Mouse (Mus musculus): ENCODE data around the gene Lmnb2. TPM values are rescaled to one million over a fixed set of nuclear protein-coding genes. Genes with fewer than 3 reads are reported as not detected.

Lmnb2 gene
- polyA plus RNA-seq, 1 experiment from 2014 or later: 6.9 TPM

DNA sequence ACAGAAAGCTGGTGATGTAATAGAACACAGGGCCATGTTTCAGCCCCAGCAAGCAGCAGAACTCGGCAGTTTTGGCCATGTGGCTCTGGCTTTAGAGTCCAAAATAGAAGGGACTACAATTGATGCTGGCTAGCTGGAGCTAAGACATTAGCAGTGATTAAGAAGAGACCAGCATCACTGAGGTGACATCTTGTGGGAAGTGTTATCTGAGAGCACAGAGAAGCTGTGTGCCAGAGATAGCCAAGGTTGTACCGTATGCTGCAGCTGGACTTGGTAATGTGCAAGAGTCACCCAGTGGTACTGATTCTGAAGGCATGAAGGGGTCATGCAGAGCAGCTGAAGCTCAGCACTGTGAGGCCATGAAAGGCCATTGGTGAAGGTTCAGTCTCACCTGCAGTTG lies 2.8 kb downstream of the Lmnb2 start:
- no peak overlapping the region for H3K4me3 ChIP-seq (ENCODE audit: low read depth, low read length)
- 64% methylated on average over 2 of the region's 2 CpGs for WGBS
- TF ChIP-seq CTCF (IDR thresholded peaks at IDR 0.05) (no peak), EP300 (IDR thresholded peaks at IDR 0.05) (no peak)

DNA sequence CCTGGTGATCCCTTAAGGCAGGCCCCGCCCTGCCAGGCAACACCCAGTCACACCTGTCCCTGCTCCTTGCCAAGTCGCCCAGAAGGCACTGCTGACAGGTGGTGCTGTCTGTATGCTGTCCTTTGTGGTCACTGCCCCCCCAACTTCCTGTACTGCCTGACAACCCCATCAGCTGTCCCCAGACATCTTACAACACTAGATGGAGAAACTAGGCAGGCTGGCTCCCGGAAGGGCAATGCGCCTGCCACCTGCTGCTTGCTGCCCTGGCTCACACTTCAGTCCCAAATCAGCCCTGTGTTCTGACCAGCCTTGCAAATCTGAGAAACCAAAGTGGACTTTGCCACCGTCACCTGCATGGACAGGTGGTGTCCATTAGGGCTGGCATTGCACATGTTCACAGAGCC lies 3.8 kb downstream of the Lmnb2 start:
- WGBS: 77% methylated on average over 5 of the region's 5 CpGs
- no peak for DNase-seq (ENCODE audit: low spot score)
- no peak overlapping the region for H3K9ac ChIP-seq (replicated peaks; ENCODE audit: low read depth)
- H3K4me2 ChIP-seq (replicated peaks; ENCODE audit: low read depth, low read length): no peak overlapping the region
- H3K4me1 ChIP-seq (ENCODE audit: insufficient read depth, low read depth, low read length): peaks cover 4% of the 10 kb centered on the region; the same call in 1 of the 2 replicates
- no peaks in the 10 kb centered on the region for H3K36me3 ChIP-seq (ENCODE audit: insufficient read depth, low read length)
- H3K27ac ChIP-seq (ENCODE audit: low read length): no peak overlapping the region
- H3K27me3 ChIP-seq (replicated peaks; ENCODE audit: insufficient read depth, low read length): no peaks in the 10 kb centered on the region
- no peak for ATAC-seq
- H3K9me3 ChIP-seq (ENCODE audit: low read length): no peaks in the 10 kb centered on the region
- TF ChIP-seq CTCF (IDR thresholded peaks at IDR 0.05): no peak
- TF ChIP-seq EP300 (IDR thresholded peaks at IDR 0.05): no peak
- H3K4me3 ChIP-seq (ENCODE audit: low read depth, low read length): no peak overlapping the region

More for the DNA sequence above, 2.8 kb downstream of the Lmnb2 start:
- no peak overlapping the region for H3K9ac ChIP-seq (replicated peaks; ENCODE audit: low read depth)
- no peak overlapping the region for H3K4me2 ChIP-seq (replicated peaks; ENCODE audit: low read depth, low read length)
- H3K27me3 ChIP-seq (replicated peaks; ENCODE audit: insufficient read depth, low read length): no peaks in the 10 kb centered on the region
- H3K27ac ChIP-seq (ENCODE audit: low read length): no peak overlapping the region
- no peaks in the 10 kb centered on the region for H3K36me3 ChIP-seq (ENCODE audit: insufficient read depth, low read length)
- no peaks in the 10 kb centered on the region for H3K9me3 ChIP-seq (ENCODE audit: low read length)
- no peak for DNase-seq (ENCODE audit: low spot score)
- peaks cover 4% of the 10 kb centered on the region; the same call in 1 of the 2 replicates for H3K4me1 ChIP-seq (ENCODE audit: insufficient read depth, low read depth, low read length)
- no peak for ATAC-seq

DNA sequence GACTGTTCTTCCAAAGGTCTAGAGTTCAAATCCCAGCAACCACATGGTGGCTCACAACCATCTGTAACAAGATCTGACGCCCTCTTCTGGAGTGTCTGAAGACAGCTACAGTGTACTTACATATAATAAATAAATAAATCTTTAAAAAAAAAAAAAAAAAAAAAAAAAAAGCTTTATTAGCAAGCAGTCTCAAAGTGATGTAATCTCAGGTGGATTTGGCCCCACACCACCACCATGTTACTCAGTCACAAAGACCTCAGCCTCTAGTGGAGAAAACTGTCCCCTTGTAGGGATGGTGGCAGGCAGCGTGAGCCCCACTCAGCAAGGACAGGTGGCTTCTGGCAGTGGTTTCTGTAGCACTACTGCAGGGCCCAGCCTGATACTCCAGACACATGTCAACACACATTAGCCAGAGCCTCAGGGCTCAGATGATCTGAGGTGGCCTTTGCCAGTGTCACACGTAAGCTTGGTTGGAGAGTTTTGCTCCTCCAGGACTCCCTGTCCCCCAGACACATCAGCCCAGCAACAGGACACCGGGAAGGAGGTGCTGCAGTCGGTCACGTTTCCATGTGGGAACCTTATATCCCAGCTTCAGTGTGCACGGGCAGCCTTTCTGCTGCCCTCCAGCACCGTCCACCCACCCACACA lies 4.6 kb downstream of the Lmnb2 start:
- DNase-seq (ENCODE audit: low spot score) (no peak), ATAC-seq (no peak)
- no peak overlapping the region for H3K9ac ChIP-seq (replicated peaks; ENCODE audit: low read depth)
- no peak for TF ChIP-seq EP300 (IDR thresholded peaks at IDR 0.05)
- no peak for TF ChIP-seq CTCF (IDR thresholded peaks at IDR 0.05)
- H3K27ac ChIP-seq (ENCODE audit: low read length): no peak overlapping the region
- no peak overlapping the region for H3K4me2 ChIP-seq (replicated peaks; ENCODE audit: low read depth, low read length)
- no peaks in the 10 kb centered on the region for H3K36me3 ChIP-seq (ENCODE audit: insufficient read depth, low read length)
- no peak overlapping the region for H3K4me3 ChIP-seq (ENCODE audit: low read depth, low read length)
- 94% methylated on average over 7 of the region's 8 CpGs for WGBS
- H3K9me3 ChIP-seq (ENCODE audit: low read length): no peaks in the 10 kb centered on the region
- H3K27me3 ChIP-seq (replicated peaks; ENCODE audit: insufficient read depth, low read length): no peaks in the 10 kb centered on the region
- peaks cover 4% of the 10 kb centered on the region; the same call in 1 of the 2 replicates for H3K4me1 ChIP-seq (ENCODE audit: insufficient read depth, low read depth, low read length)

DNA sequence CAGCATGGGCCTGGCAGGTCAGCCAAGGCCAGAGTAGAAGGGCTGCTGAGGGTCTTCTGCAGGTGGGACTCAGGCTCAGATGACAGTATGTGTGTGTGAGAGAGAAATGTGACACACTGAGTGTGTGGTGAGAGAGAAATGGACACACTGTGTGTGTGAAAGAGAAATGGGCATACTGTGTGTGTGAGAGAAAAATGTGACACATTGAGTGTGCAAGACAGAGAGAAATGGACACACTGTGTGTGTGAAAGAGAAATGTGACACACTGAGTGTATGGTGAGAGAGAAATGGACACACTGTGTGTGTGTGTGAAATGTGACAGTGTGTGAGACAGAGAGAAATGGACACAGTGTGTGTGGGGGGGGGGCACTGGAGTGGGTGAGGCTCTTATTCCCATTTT lies 6.2 kb downstream of the Lmnb2 start:
- TF ChIP-seq EP300 (IDR thresholded peaks at IDR 0.05) (no peak), CTCF (IDR thresholded peaks at IDR 0.05) (no peak)
- Histone ChIP-seq H3K36me3 (ENCODE audit: insufficient read depth, low read length) (no peaks in the 10 kb centered on the region), H3K4me1 (ENCODE audit: insufficient read depth, low read depth, low read length) (no peaks in the 10 kb centered on the region), H3K27ac (ENCODE audit: low read length) (no peak overlapping the region), H3K27me3 (replicated peaks; ENCODE audit: insufficient read depth, low read length) (no peaks in the 10 kb centered on the region), H3K9me3 (ENCODE audit: low read length) (no peaks in the 10 kb centered on the region), H3K4me3 (ENCODE audit: low read depth, low read length) (no peak overlapping the region), H3K4me2 (replicated peaks; ENCODE audit: low read depth, low read length) (no peak overlapping the region), H3K9ac (replicated peaks; ENCODE audit: low read depth) (no peak overlapping the region)
- no peak for ATAC-seq
- DNase-seq (ENCODE audit: low spot score): no peak

DNA sequence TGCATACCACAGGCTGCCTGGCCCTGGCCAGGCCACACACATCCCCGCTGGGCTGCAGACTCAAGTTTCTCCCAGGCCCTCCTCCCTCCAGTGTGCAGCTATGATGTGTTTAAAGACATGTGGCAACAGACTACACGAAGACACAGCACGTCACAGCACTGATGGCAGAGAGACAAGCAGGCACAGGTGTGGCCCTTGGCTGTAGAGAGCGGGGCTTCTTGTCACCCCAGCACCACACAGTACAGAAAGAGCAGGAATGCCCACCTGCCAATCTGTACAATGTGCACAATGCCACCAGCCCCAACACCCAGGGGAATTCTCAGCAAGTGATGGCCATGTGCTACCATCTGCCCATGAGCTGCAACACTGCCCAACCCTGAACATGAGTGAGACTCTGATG lies 6.7 kb downstream of the Lmnb2 start:
- Histone ChIP-seq H3K27ac (ENCODE audit: low read length) (no peak overlapping the region), H3K36me3 (ENCODE audit: insufficient read depth, low read length) (no peaks in the 10 kb centered on the region), H3K9me3 (ENCODE audit: low read length) (no peaks in the 10 kb centered on the region), H3K4me2 (replicated peaks; ENCODE audit: low read depth, low read length) (no peak overlapping the region), H3K9ac (replicated peaks; ENCODE audit: low read depth) (no peak overlapping the region), H3K4me3 (ENCODE audit: low read depth, low read length) (no peak overlapping the region), H3K27me3 (replicated peaks; ENCODE audit: insufficient read depth, low read length) (no peaks in the 10 kb centered on the region), H3K4me1 (ENCODE audit: insufficient read depth, low read depth, low read length) (no peaks in the 10 kb centered on the region)
- DNase-seq (ENCODE audit: low spot score) (no peak), ATAC-seq (no peak)
- 90% methylated on average over 4 of the region's 4 CpGs for WGBS
- TF ChIP-seq CTCF (IDR thresholded peaks at IDR 0.05) (no peak), EP300 (IDR thresholded peaks at IDR 0.05) (no peak)

DNA sequence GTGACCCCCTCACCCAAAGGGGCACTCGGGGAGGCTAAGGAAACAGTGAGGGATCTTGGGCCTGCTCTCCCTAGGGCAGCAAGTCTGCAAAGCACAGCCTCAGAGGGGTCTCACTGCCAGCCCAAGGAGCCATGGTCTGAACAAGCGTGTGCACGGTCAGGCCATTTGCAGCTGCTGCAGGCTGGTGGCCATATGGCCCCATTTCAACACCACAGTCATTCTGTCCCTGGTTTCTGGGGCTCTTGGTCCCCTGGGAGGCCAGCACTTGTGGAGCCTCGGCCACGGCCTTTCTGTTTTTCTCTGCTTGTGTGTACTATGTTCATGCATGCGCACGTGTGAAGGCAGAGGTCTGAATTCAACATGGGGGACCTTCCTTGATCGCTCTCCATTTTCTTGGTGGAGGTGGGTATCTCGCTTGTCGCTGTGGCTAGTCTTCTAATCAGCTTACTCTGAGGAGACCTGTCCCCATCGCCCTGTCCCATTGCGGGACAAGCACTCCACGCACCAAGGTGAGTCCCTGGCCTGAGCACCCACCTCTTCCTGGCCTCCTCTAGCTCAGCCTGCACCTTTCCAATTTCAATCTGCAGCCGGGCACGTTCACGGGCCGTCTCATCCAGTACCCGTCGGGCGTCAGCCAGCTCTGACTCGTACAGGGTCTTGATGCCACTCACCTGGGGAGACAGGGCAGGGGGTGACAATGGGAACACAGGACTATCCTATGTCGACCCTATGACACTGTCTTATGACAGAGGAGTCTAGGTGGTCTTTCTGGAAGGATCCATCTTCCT lies 8.5 kb downstream of the Lmnb2 start:
- H3K27ac ChIP-seq (ENCODE audit: low read length): no peak overlapping the region
- H3K36me3 ChIP-seq (ENCODE audit: insufficient read depth, low read length): no peaks in the 10 kb centered on the region
- DNase-seq (ENCODE audit: low spot score): no peak

More for the DNA sequence above, 8.5 kb downstream of the Lmnb2 start:
- Histone ChIP-seq H3K9me3 (ENCODE audit: low read length) (no peaks in the 10 kb centered on the region), H3K27me3 (replicated peaks; ENCODE audit: insufficient read depth, low read length) (no peaks in the 10 kb centered on the region), H3K4me2 (replicated peaks; ENCODE audit: low read depth, low read length) (no peak overlapping the region), H3K4me1 (ENCODE audit: insufficient read depth, low read depth, low read length) (no peaks in the 10 kb centered on the region), H3K4me3 (ENCODE audit: low read depth, low read length) (no peak overlapping the region), H3K9ac (replicated peaks; ENCODE audit: low read depth) (no peak overlapping the region)
- WGBS: 91% methylated on average over 22 of the region's 22 CpGs
- ATAC-seq: no peak
- TF ChIP-seq EP300 (IDR thresholded peaks at IDR 0.05) (no peak), CTCF (IDR thresholded peaks at IDR 0.05) (no peak)

All from lung, postnatal 0 days (tissue).